Mouse (Mus musculus) kidney, adult 2 months (tissue): ENCODE results near the gene Sstr3. TPM values are rescaled to one million over a fixed set of nuclear protein-coding genes. Genes with fewer than 3 reads are reported as not detected.

ENCODE experiments used
- DNase-seq: peaks from one replicate; pipeline ENCODE4 v3.0.0; 2021
- H3K27ac ChIP-seq: fragments of 200-500 bp; 2 replicates; pipeline ENCODE4 v1.5.1; 2012; ENCODE audit warnings: low read depth, low read length, control low read depth, inconsistent platforms; ENCODE audit not compliant: insufficient read depth
- H3K27me3 ChIP-seq: fragments of 200-500 bp; replicated peaks from 2 replicates; pipeline ENCODE4 v1.6.1; 2012; ENCODE audit warnings: mild to moderate bottlenecking, moderate library complexity, low read length, inconsistent platforms; ENCODE audit not compliant: control insufficient read depth, insufficient read depth
- H3K36me3 ChIP-seq: fragments of 200-500 bp; 2 replicates; pipeline ENCODE4 v1.6.1; 2012; ENCODE audit warnings: mild to moderate bottlenecking, moderate library complexity, low read length, inconsistent platforms; ENCODE audit not compliant: control insufficient read depth, insufficient read depth
- H3K4me1 ChIP-seq: fragments of 200-500 bp; 2 replicates; pipeline ENCODE4 v1.6.1; 2011; ENCODE audit warnings: low read length; ENCODE audit not compliant: control insufficient read depth, insufficient read depth
- H3K4me3 ChIP-seq: fragments of 200-500 bp; 2 replicates; pipeline ENCODE4 v1.5.1; 2011; ENCODE audit warnings: mild to moderate bottlenecking, low read depth, low read length, control low read depth; ENCODE audit not compliant: insufficient read depth
- CTCF ChIP-seq: fragments of 200-500 bp; conservative IDR thresholded peaks from 2 replicates; pipeline ENCODE4 v1.5.1; 2011; ENCODE audit warnings: low read depth, mild to moderate bottlenecking, control low read depth, low read length, moderate library complexity, mixed read lengths; ENCODE audit not compliant: insufficient read depth, insufficient read length
- POLR2A ChIP-seq: fragments of 200-500 bp; IDR thresholded peaks from one replicate; pipeline ENCODE4 v1.6.1; 2011; ENCODE audit warnings: low read depth, low read length, control low read depth
- WGBS: fragments of 180-500 bp; shearing (Covaris S2); methylation state at CpG from one replicate; pipeline ENCODE4 v1.1.7; 2018; 5-methylcytosine and 5-hydroxymethylcytosine counted together
- polyA plus RNA-seq: library from polyadenylated mRNA; depleted of rRNA; stranded (reverse); fragments of >200 nt; gene quantifications from 2 replicates; pipeline ENCODE4 v1.2.3, GENCODE M21; 2012; rRNA removed

Sstr3 gene
- polyA plus RNA-seq, 1 experiment: 0.17 TPM

- H3K4me1 ChIP-seq: no peaks in the 10 kb centered on the region
- WGBS: 70% methylated on average over 10 of the region's 10 CpGs
- no peak for DNase-seq
- H3K4me3 ChIP-seq: no peak overlapping the region
- no peak overlapping the region for H3K27ac ChIP-seq
- TF ChIP-seq CTCF (no peak), POLR2A (no peak)
- no peaks in the 10 kb centered on the region for H3K27me3 ChIP-seq
- H3K36me3 ChIP-seq: no peaks in the 10 kb centered on the region
These were observed 51.0 kb downstream of the Sstr3 start for GRCm38 (mm10) chr15:78493401-78494010.

- Histone ChIP-seq H3K36me3 (no peaks in the 10 kb centered on the region), H3K4me1 (no peaks in the 10 kb centered on the region), H3K4me3 (no peak overlapping the region), H3K27me3 (no peaks in the 10 kb centered on the region), H3K27ac (no peak overlapping the region)
- no peak for DNase-seq
- 96% methylated on average over 3 of the region's 3 CpGs for WGBS
- TF ChIP-seq CTCF (no peak), POLR2A (no peak)
These were observed 53.2 kb downstream of the Sstr3 start for GRCm38 (mm10) chr15:78491301-78491700.

- H3K4me3 ChIP-seq: no peak overlapping the region
- no peak overlapping the region for H3K27ac ChIP-seq
- no peaks in the 10 kb centered on the region for H3K27me3 ChIP-seq
- no peak for DNase-seq
- TF ChIP-seq CTCF (no peak), POLR2A (no peak)
- H3K4me1 ChIP-seq: no peaks in the 10 kb centered on the region
- no peaks in the 10 kb centered on the region for H3K36me3 ChIP-seq
- WGBS: 53% methylated on average over 8 of the region's 8 CpGs
These were observed 54.6 kb downstream of the Sstr3 start for GRCm38 (mm10) chr15:78489906-78490305.

GRCm38 (mm10) chr15:78489248-78489647 lies 55.2 kb downstream of the Sstr3 start:
- Histone ChIP-seq H3K36me3 (no peaks in the 10 kb centered on the region), H3K4me3 (no peak overlapping the region), H3K27me3 (no peaks in the 10 kb centered on the region), H3K4me1 (no peaks in the 10 kb centered on the region), H3K27ac (no peak overlapping the region)
- TF ChIP-seq CTCF (no peak), POLR2A (no peak)
- 80% methylated on average over 3 of the region's 3 CpGs for WGBS
- no peak for DNase-seq

GRCm38 (mm10) chr15:78487066-78487465 lies 57.4 kb downstream of the Sstr3 start:
- Histone ChIP-seq H3K27ac (no peak overlapping the region), H3K4me1 (no peaks in the 10 kb centered on the region), H3K36me3 (no peaks in the 10 kb centered on the region), H3K4me3 (no peak overlapping the region), H3K27me3 (no peaks in the 10 kb centered on the region)
- WGBS: 56% methylated on average over 4 of the region's 4 CpGs
- DNase-seq: no peak
- TF ChIP-seq POLR2A (no peak), CTCF (no peak)

Other genes with a start within 250 kb of the Sstr3 start
- 1.4 and 7.1 TPM in 2 replicates for gene Csf2rb2, start 239.0 kb downstream of the Sstr3 start, polyA plus RNA-seq
- gene Csf2rb, start 218.9 kb downstream of the Sstr3 start, polyA plus RNA-seq: 3.0 and 7.3 TPM in 2 replicates
- gene Tex33, start 148.8 kb downstream of the Sstr3 start, polyA plus RNA-seq: 0.41 and 0.48 TPM in 2 replicates
- gene Tst, start 138.8 kb downstream of the Sstr3 start, polyA plus RNA-seq: 151 and 161 TPM in 2 replicates
- gene Mpst, start 138.3 kb downstream of the Sstr3 start, polyA plus RNA-seq: 270 and 419 TPM in 2 replicates
- gene Kctd17, start 116.1 kb downstream of the Sstr3 start, polyA plus RNA-seq: 163 and 184 TPM in 2 replicates
- gene Tmprss6, start 76.1 kb downstream of the Sstr3 start, polyA plus RNA-seq: 2.7 and 5.7 TPM in 2 replicates
- 2.2 and 6.3 TPM in 2 replicates for gene Il2rb, start 49.4 kb downstream of the Sstr3 start, polyA plus RNA-seq
- gene C1qtnf6, start 13.3 kb downstream of the Sstr3 start, polyA plus RNA-seq: 14.3 and 17.0 TPM in 2 replicates
- gene Rac2, start 28.1 kb upstream of the Sstr3 start, polyA plus RNA-seq: 32.3 and 117 TPM in 2 replicates
- 10.6 and 12.1 TPM in 2 replicates for gene Cyth4, start 52.4 kb upstream of the Sstr3 start, polyA plus RNA-seq
- 0.03 and 0.04 TPM in 2 replicates for gene Elfn2, start 174.1 kb upstream of the Sstr3 start, polyA plus RNA-seq
- 15.7 and 16.6 TPM in 2 replicates for gene Mfng, start 228.8 kb upstream of the Sstr3 start, polyA plus RNA-seq